Mouse (Mus musculus) heart, adult 2 months (tissue): ENCODE measurements around the gene Nisch.

Experiments
- CTCF ChIP-seq: fragments of 200-600 bp; IDR thresholded peaks from 2 replicates; pipeline ENCODE4 v1.8.1; 2022; ENCODE audit warnings: antibody characterized with exemption, mild to moderate bottlenecking, moderate library complexity
- POLR2A ChIP-seq: fragments of 200-500 bp; IDR thresholded peaks from 2 replicates; pipeline ENCODE4 v1.6.1; 2011; ENCODE audit warnings: mild to moderate bottlenecking, low read depth, low read length, control low read depth; ENCODE audit not compliant: insufficient read depth

DNA sequence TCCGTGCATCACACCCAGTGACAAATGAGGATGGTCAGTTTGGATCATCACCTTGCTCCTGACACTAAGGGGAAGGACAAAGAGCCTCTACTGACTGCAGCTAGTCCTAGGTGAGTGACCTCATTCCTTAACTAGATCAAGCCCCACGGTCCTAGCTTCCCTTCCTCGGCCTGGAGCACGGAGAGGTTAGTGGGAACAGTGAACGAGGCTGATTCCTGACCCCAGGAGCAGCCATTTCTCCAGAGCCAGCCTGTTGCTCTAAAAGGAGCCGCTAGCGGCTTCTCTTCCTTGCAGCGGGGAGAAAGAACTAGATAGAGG, 11.5 kb downstream of the Nisch start:
- no peak for TF ChIP-seq POLR2A
- no peak for TF ChIP-seq CTCF
